14 mouse cellular contexts compared by ENCODE assay signal in the genomic region with DNA sequence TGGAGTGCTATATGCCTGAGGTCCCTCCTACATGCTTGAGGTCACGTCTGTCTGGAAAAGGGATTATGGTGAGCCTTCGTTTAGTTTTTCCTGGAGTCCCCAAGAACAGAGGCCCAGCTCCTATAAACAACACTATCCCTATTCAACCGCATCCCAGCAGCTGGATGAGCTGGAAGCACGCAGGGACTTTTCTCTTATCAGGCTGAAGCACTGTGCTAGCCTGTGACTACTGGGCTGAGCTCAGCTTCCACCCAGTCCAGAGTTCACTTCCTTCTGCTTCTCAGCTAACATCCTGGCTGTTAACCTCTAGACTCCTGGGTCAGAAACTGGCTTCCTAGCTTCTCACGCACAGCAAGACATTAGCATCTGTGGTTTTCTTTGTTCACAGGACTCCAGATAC. TPM values are rescaled to one million over a fixed set of nuclear protein-coding genes. Genes with fewer than 3 reads are reported as not detected.
DNase-seq lines count a peak whose midpoint lies in the region; ATAC-seq and TF ChIP-seq lines count a peak whose summit lies in the region.
"Had no signal": no experiment of that assay in that cellular context is flagged by ENCODE, and none has a peak within 500 bp of the region (broad histone marks: within the 10 kb centered on the region; RNA-seq: fewer than 3 reads in every experiment).

No protein-coding gene starts in this region.

- ATAC-seq in heart, postnatal 0 days (ENCODE audit: insufficient read depth, low read depth): peak; percentile 59
- no peak for ATAC-seq in heart, embryonic 11.5 days (replicated peaks; ENCODE audit: insufficient number of reproducible peaks, low FRiP score, low TSS enrichment)
- peak; percentile 51 to 72 for ATAC-seq in hematopoietic stem cell, adult 5-6 weeks (replicated peaks in 1 of 2; ENCODE audit: insufficient read depth in 1 of 2, low FRiP score in 2 of 2, low TSS enrichment in 1 of 2, low read depth in 1 of 2, poor library complexity in 2 of 2, severe bottlenecking in 2 of 2)
- ATAC-seq in stomach, embryonic 15.5 days (ENCODE audit: insufficient read depth, low FRiP score, low read depth): no peak
- ATAC-seq in megakaryocyte-erythroid progenitor cell, adult 5-6 weeks (replicated peaks; ENCODE audit: low FRiP score, low TSS enrichment, poor library complexity, severe bottlenecking): no peak
- ATAC-seq: CD4-positive, CD25-positive, alpha-beta regulatory T cell, adult 4 months; midbrain, embryonic 16.5 days had no signal

- no peak overlapping the region for H3K9ac ChIP-seq in heart, postnatal 0 days (replicated peaks; ENCODE audit: low read depth, low read length)
- H3K9ac ChIP-seq in heart, embryonic 11.5 days (ENCODE audit: low read depth, low read length): no peak overlapping the region
- H3K9ac ChIP-seq in stomach, embryonic 15.5 days: no peak overlapping the region
- H3K9ac ChIP-seq: hindbrain, embryonic 15.5 days had no signal

- H3K27me3 ChIP-seq in heart, postnatal 0 days (ENCODE audit: control insufficient read depth, insufficient read depth, low read length): no peaks in the 10 kb centered on the region
- H3K27me3 ChIP-seq in heart, embryonic 11.5 days (ENCODE audit: control insufficient read depth, insufficient read depth, low read length): no peaks in the 10 kb centered on the region
- no peaks in the 10 kb centered on the region; the same call in 1 of the 2 replicates for H3K27me3 ChIP-seq in stomach, embryonic 15.5 days (replicated peaks)

- no peaks in the 10 kb centered on the region; the same call in 1 of the 2 replicates for H3K4me1 ChIP-seq in heart, postnatal 0 days (ENCODE audit: control insufficient read depth, insufficient read depth)
- H3K4me1 ChIP-seq in heart, embryonic 11.5 days (ENCODE audit: control insufficient read depth, insufficient read depth, low read length): peaks cover 4% of the 10 kb centered on the region; the same call in 1 of the 2 replicates
- peaks cover 3% of the 10 kb centered on the region for H3K4me1 ChIP-seq in stomach, embryonic 15.5 days
- H3K4me1 ChIP-seq: hindbrain, embryonic 15.5 days had no signal

- H3K4me3 ChIP-seq in heart, postnatal 0 days (ENCODE audit: low read depth, low read length): no peak overlapping the region
- H3K4me3 ChIP-seq in heart, embryonic 11.5 days (ENCODE audit: low read depth, low read length): no peak overlapping the region
- H3K4me3 ChIP-seq in stomach, embryonic 15.5 days (replicated peaks): no peak overlapping the region
- H3K4me3 ChIP-seq: erythroblast, embryonic 14.5 days; hindbrain, embryonic 15.5 days had no signal

- 44% methylated on average over 5 of the region's 5 CpGs for WGBS in heart, postnatal 0 days
- 34% methylated on average over 5 of the region's 5 CpGs for WGBS in heart, embryonic 11.5 days (ENCODE audit: insufficient replicate concordance)
- WGBS in stomach, embryonic 15.5 days: 27% methylated on average over 5 of the region's 5 CpGs

- no peak overlapping the region; the same call in 1 of the 2 replicates for H3K27ac ChIP-seq in heart, postnatal 0 days (ENCODE audit: low read depth)
- no peak overlapping the region for H3K27ac ChIP-seq in heart, embryonic 11.5 days (ENCODE audit: low read depth, low read length)
- peak overlapping the region; percentile 23; the same call in 1 of the 2 replicates for H3K27ac ChIP-seq in stomach, embryonic 15.5 days
- H3K27ac ChIP-seq: hindbrain, embryonic 15.5 days had no signal

- H3K4me2 ChIP-seq in heart, postnatal 0 days (ENCODE audit: low read depth, low read length): no peak overlapping the region
- H3K4me2 ChIP-seq in heart, embryonic 11.5 days: no peak overlapping the region
- H3K4me2 ChIP-seq in stomach, embryonic 15.5 days: no peak overlapping the region
- H3K4me2 ChIP-seq: hindbrain, embryonic 15.5 days had no signal

- 0 out of 2 replicates have a peak, but pooled peaks have one; percentile 15 for TF ChIP-seq EP300 in heart, postnatal 0 days (IDR thresholded peaks at IDR 0.05; ENCODE audit: low read depth)

- H3K9me3 ChIP-seq in heart, postnatal 0 days (replicated peaks; ENCODE audit: control insufficient read depth, low read length): no peaks in the 10 kb centered on the region
- no peaks in the 10 kb centered on the region for H3K9me3 ChIP-seq in heart, embryonic 11.5 days (replicated peaks; ENCODE audit: control insufficient read depth, low read length)
- H3K9me3 ChIP-seq in stomach, embryonic 15.5 days: no peaks in the 10 kb centered on the region
- H3K9me3 ChIP-seq: hindbrain, embryonic 15.5 days had no signal

- no peak for DNase-seq in heart, postnatal 0 days (ENCODE audit: low spot score)
- DNase-seq in kidney, postnatal 36 days: peak; percentile 61 to 70
- no peak for DNase-seq in thymus, postnatal 4 days
- no peak for DNase-seq in cerebellum, adult 8-10 months
- DNase-seq: cerebellum, postnatal 10 days had no signal

- H3K36me3 ChIP-seq in heart, postnatal 0 days (replicated peaks; ENCODE audit: control insufficient read depth, insufficient read depth, low read length): peaks cover 14% of the 10 kb centered on the region
- H3K36me3 ChIP-seq in heart, embryonic 11.5 days (ENCODE audit: control insufficient read depth, insufficient read depth, low read length): no peaks in the 10 kb centered on the region
- no peaks in the 10 kb centered on the region for H3K36me3 ChIP-seq in stomach, embryonic 15.5 days

- TF ChIP-seq CTCF in heart, postnatal 0 days (IDR thresholded peaks at IDR 0.05; ENCODE audit: low read depth): no peak

RNA-seq across cellular contexts. Expression of gene 2200002D01Rik, which starts 5.6 kb away (rescaled TPM):
- 0.42 and 1.5 TPM in 2 replicates for total RNA-seq in heart, postnatal 0 days (2014; rRNA removed; ENCODE audit: low replicate concordance)
- polyA plus RNA-seq in heart, postnatal 0 days (2015; fragmentation: Nextera tagmentation; extraction: Ambion mirVana): 11.8 and 14.0 TPM in 2 replicates
- 7.0 and 8.8 TPM in 2 replicates for polyA plus RNA-seq in heart, embryonic 11.5 days (2014; fragmentation: Nextera tagmentation; extraction: Ambion mirVana)
- total RNA-seq in hematopoietic stem cell, adult 5-6 weeks (2017): 0.55 and 1.1 TPM in 2 replicates
- 67.4 and 70.6 TPM in 2 replicates for polyA plus RNA-seq in stomach, embryonic 15.5 days (2015; fragmentation: Nextera tagmentation; extraction: Ambion mirVana)
- 0.74 and 0.98 TPM in 2 replicates for total RNA-seq in megakaryocyte-erythroid progenitor cell, adult 5-6 weeks (2014; fragmentation: Nextera tagmentation)
- total RNA-seq in megakaryocyte-erythroid progenitor cell, adult 5-6 weeks (2017): 5.6 TPM in 1 of 2 replicates, not detected in the other
- polyA plus RNA-seq: erythroblast, embryonic 14.5 days had no signal

RNA-seq across cellular contexts. Expression of gene Yif1b, which starts 15.7 kb away (rescaled TPM):
- total RNA-seq in heart, postnatal 0 days (2014; rRNA removed; ENCODE audit: low replicate concordance): 174 and 194 TPM in 2 replicates
- polyA plus RNA-seq in heart, postnatal 0 days (2015; fragmentation: Nextera tagmentation; extraction: Ambion mirVana): 121 and 125 TPM in 2 replicates
- polyA plus RNA-seq in heart, embryonic 11.5 days (2014; fragmentation: Nextera tagmentation; extraction: Ambion mirVana): 107 and 110 TPM in 2 replicates
- total RNA-seq in hematopoietic stem cell, adult 5-6 weeks (2017): 17.8 and 19.9 TPM in 2 replicates
- polyA plus RNA-seq in stomach, embryonic 15.5 days (2015; fragmentation: Nextera tagmentation; extraction: Ambion mirVana): 83.7 and 85.8 TPM in 2 replicates
- total RNA-seq in megakaryocyte-erythroid progenitor cell, adult 5-6 weeks (2014; fragmentation: Nextera tagmentation): 32.2 and 50.7 TPM in 2 replicates
- total RNA-seq in megakaryocyte-erythroid progenitor cell, adult 5-6 weeks (2017): 11.4 and 23.5 TPM in 2 replicates

RNA-seq across cellular contexts. Expression of gene Kcnk6, which starts 21.5 kb away (rescaled TPM):
- 6.3 and 27.4 TPM in 2 replicates for total RNA-seq in heart, postnatal 0 days (2014; rRNA removed; ENCODE audit: low replicate concordance)
- 0.88 and 0.96 TPM in 2 replicates for polyA plus RNA-seq in heart, postnatal 0 days (2015; fragmentation: Nextera tagmentation; extraction: Ambion mirVana)
- polyA plus RNA-seq in heart, embryonic 11.5 days (2014; fragmentation: Nextera tagmentation; extraction: Ambion mirVana): 0.89 and 1.6 TPM in 2 replicates
- total RNA-seq in hematopoietic stem cell, adult 5-6 weeks (2017): 2.3 and 2.8 TPM in 2 replicates
- 1.6 and 1.9 TPM in 2 replicates for polyA plus RNA-seq in stomach, embryonic 15.5 days (2015; fragmentation: Nextera tagmentation; extraction: Ambion mirVana)
- 0.45 TPM in 1 of 2 replicates, not detected in the other for total RNA-seq in megakaryocyte-erythroid progenitor cell, adult 5-6 weeks (2014; fragmentation: Nextera tagmentation)
- 0.04 TPM in 1 of 2 replicates, not detected in the other for total RNA-seq in megakaryocyte-erythroid progenitor cell, adult 5-6 weeks (2017)
- polyA plus RNA-seq: erythroblast, embryonic 14.5 days had no signal

RNA-seq across cellular contexts. Expression of gene Spint2, which starts 27.9 kb away (rescaled TPM):
- total RNA-seq in heart, postnatal 0 days (2014; rRNA removed; ENCODE audit: low replicate concordance): 30.1 and 46.6 TPM in 2 replicates
- 81.6 and 83.2 TPM in 2 replicates for polyA plus RNA-seq in heart, postnatal 0 days (2015; fragmentation: Nextera tagmentation; extraction: Ambion mirVana)
- 39.2 and 42.8 TPM in 2 replicates for polyA plus RNA-seq in heart, embryonic 11.5 days (2014; fragmentation: Nextera tagmentation; extraction: Ambion mirVana)
- 37.8 and 43.6 TPM in 2 replicates for total RNA-seq in hematopoietic stem cell, adult 5-6 weeks (2017)
- 525 and 574 TPM in 2 replicates for polyA plus RNA-seq in stomach, embryonic 15.5 days (2015; fragmentation: Nextera tagmentation; extraction: Ambion mirVana)
- total RNA-seq in megakaryocyte-erythroid progenitor cell, adult 5-6 weeks (2014; fragmentation: Nextera tagmentation): 34.9 and 39.2 TPM in 2 replicates
- total RNA-seq in megakaryocyte-erythroid progenitor cell, adult 5-6 weeks (2017): 28.1 and 35.4 TPM in 2 replicates

RNA-seq across cellular contexts. Expression of gene Ppp1r14a, which starts 35.3 kb away (rescaled TPM):
- 7.8 and 61.8 TPM in 2 replicates for total RNA-seq in heart, postnatal 0 days (2014; rRNA removed; ENCODE audit: low replicate concordance)
- 17.9 and 18.0 TPM in 2 replicates for polyA plus RNA-seq in heart, postnatal 0 days (2015; fragmentation: Nextera tagmentation; extraction: Ambion mirVana)
- polyA plus RNA-seq in heart, embryonic 11.5 days (2014; fragmentation: Nextera tagmentation; extraction: Ambion mirVana): 9.4 and 10.3 TPM in 2 replicates
- 1.6 TPM in 1 of 2 replicates, not detected in the other for total RNA-seq in hematopoietic stem cell, adult 5-6 weeks (2017)
- 42.7 and 56.7 TPM in 2 replicates for polyA plus RNA-seq in stomach, embryonic 15.5 days (2015; fragmentation: Nextera tagmentation; extraction: Ambion mirVana)
- total RNA-seq in megakaryocyte-erythroid progenitor cell, adult 5-6 weeks (2014; fragmentation: Nextera tagmentation): not detected in 2 replicates
- not detected in 2 replicates for total RNA-seq in megakaryocyte-erythroid progenitor cell, adult 5-6 weeks (2017)
- total RNA-seq: neutrophil, adult 5-6 weeks had no signal
- polyA plus RNA-seq: CD4-positive, CD25-positive, alpha-beta regulatory T cell, adult 4 months had no signal

Comparison
In these comparisons a context has a peak if more than half of its experiments do, and no peak if none do; other contexts are left out.
1. ATAC-seq: peak in heart, postnatal 0 days (single experiment) and hematopoietic stem cell, adult 5-6 weeks (2 of 2); none in heart, embryonic 11.5 days (single experiment), stomach, embryonic 15.5 days (single experiment) and megakaryocyte-erythroid progenitor cell, adult 5-6 weeks (single experiment).
2. DNase-seq: peak in kidney, postnatal 36 days (2 of 2); none in heart, postnatal 0 days (single experiment), thymus, postnatal 4 days (single experiment) and cerebellum, adult 8-10 months (single experiment).